ENCODE assay signal across 8 mouse cellular contexts in genomic region chr6:54485435-54485901, GRCm38 (mm10). TPM values are rescaled to one million over a fixed set of nuclear protein-coding genes. Genes with fewer than 3 reads are reported as not detected.
DNase-seq lines count a peak whose midpoint lies in the region; ATAC-seq and TF ChIP-seq lines count a peak whose summit lies in the region.

No protein-coding gene starts in this region.

- DNase-seq in kidney, adult 2 months = no peak
- DNase-seq in forebrain, embryonic 11.5 days (ENCODE audit: low spot score) = peak; percentile 66
- DNase-seq in MN1 (ENCODE audit: low spot score) = no peak
- no peak for DNase-seq in urinary bladder, postnatal 14 days (ENCODE audit: low spot score)
- DNase-seq in left cerebral cortex, adult 2 months (ENCODE audit: extremely low spot score in 1 of 2, low spot score in 2 of 2) = no peak

- H3K4me3 ChIP-seq in kidney, embryonic 15.5 days (replicated peaks) = peak overlapping the region; percentile 34
- no peak overlapping the region for H3K4me3 ChIP-seq in kidney, adult 2 months (ENCODE audit: insufficient read depth, low read depth, low read length)
- peak overlapping the region; percentile 26 for H3K4me3 ChIP-seq in forebrain, embryonic 11.5 days (ENCODE audit: low read depth, low read length)
- H3K4me3 ChIP-seq in limb, embryonic 15.5 days = peak overlapping the region; percentile 27
- peak overlapping the region; percentile 32 for H3K4me3 ChIP-seq in stomach, embryonic 16.5 days (replicated peaks; ENCODE audit: low read length)
- no peak overlapping the region for H3K4me3 ChIP-seq in left cerebral cortex, adult 2 months

- TF ChIP-seq CTCF in kidney, adult 2 months (conservative IDR thresholded peaks at IDR 0.05; ENCODE audit: insufficient read depth, insufficient read length, low read depth, low read length) = no peak
- TF ChIP-seq CTCF in left cerebral cortex, adult 2 months (IDR thresholded peaks at IDR 0.05) = no peak

- peaks cover 12% of the 10 kb centered on the region; the same call in 1 of the 2 replicates for H3K27me3 ChIP-seq in kidney, embryonic 15.5 days
- H3K27me3 ChIP-seq in kidney, adult 2 months (replicated peaks; ENCODE audit: control insufficient read depth, insufficient read depth, low read length) = no peaks in the 10 kb centered on the region
- no peaks in the 10 kb centered on the region for H3K27me3 ChIP-seq in forebrain, embryonic 11.5 days (ENCODE audit: control insufficient read depth, insufficient read depth, low read length)
- H3K27me3 ChIP-seq in limb, embryonic 15.5 days = peaks cover 43% of the 10 kb centered on the region
- H3K27me3 ChIP-seq in stomach, embryonic 16.5 days (ENCODE audit: control insufficient read depth, insufficient read depth, low read length) = no peaks in the 10 kb centered on the region

- H3K9me3 ChIP-seq in kidney, embryonic 15.5 days (replicated peaks) = no peaks in the 10 kb centered on the region
- H3K9me3 ChIP-seq in forebrain, embryonic 11.5 days (ENCODE audit: control insufficient read depth, low read length) = no peaks in the 10 kb centered on the region
- H3K9me3 ChIP-seq in limb, embryonic 15.5 days = no peaks in the 10 kb centered on the region
- no peaks in the 10 kb centered on the region for H3K9me3 ChIP-seq in stomach, embryonic 16.5 days (replicated peaks; ENCODE audit: control insufficient read depth, low read length)

- H3K36me3 ChIP-seq in kidney, embryonic 15.5 days = no peaks in the 10 kb centered on the region
- no peaks in the 10 kb centered on the region for H3K36me3 ChIP-seq in kidney, adult 2 months (ENCODE audit: control insufficient read depth, insufficient read depth, low read length)
- H3K36me3 ChIP-seq in forebrain, embryonic 11.5 days (ENCODE audit: control insufficient read depth, insufficient read depth, low read length) = no peaks in the 10 kb centered on the region
- no peaks in the 10 kb centered on the region for H3K36me3 ChIP-seq in limb, embryonic 15.5 days
- no peaks in the 10 kb centered on the region for H3K36me3 ChIP-seq in stomach, embryonic 16.5 days (ENCODE audit: control insufficient read depth, insufficient read depth, low read length)

- H3K4me2 ChIP-seq in kidney, embryonic 15.5 days = peak overlapping the region; percentile 64
- H3K4me2 ChIP-seq in forebrain, embryonic 11.5 days (ENCODE audit: low read depth, low read length, severe bottlenecking) = peak overlapping the region; percentile 67
- peak overlapping the region; percentile 48 for H3K4me2 ChIP-seq in limb, embryonic 15.5 days
- peak overlapping the region; percentile 58 for H3K4me2 ChIP-seq in stomach, embryonic 16.5 days (ENCODE audit: low read depth, low read length)

- H3K4me1 ChIP-seq in kidney, embryonic 15.5 days = peaks cover 18% of the 10 kb centered on the region
- no peaks in the 10 kb centered on the region for H3K4me1 ChIP-seq in kidney, adult 2 months (ENCODE audit: control insufficient read depth, insufficient read depth, low read length)
- peaks cover 7% of the 10 kb centered on the region; the same call in 1 of the 2 replicates for H3K4me1 ChIP-seq in forebrain, embryonic 11.5 days (replicated peaks; ENCODE audit: control insufficient read depth, insufficient read depth, low read length)
- peaks cover 13% of the 10 kb centered on the region for H3K4me1 ChIP-seq in limb, embryonic 15.5 days
- H3K4me1 ChIP-seq in stomach, embryonic 16.5 days (ENCODE audit: control insufficient read depth, insufficient read depth, low read length) = no peaks in the 10 kb centered on the region

- H3K9ac ChIP-seq in kidney, embryonic 15.5 days = 0 out of 2 replicates have a peak overlapping the region, but pooled peaks have one; percentile 17
- H3K9ac ChIP-seq in forebrain, embryonic 11.5 days (ENCODE audit: low read length) = peak overlapping the region; percentile 49
- H3K9ac ChIP-seq in limb, embryonic 15.5 days = no peak overlapping the region
- peak overlapping the region; percentile 54; the same call in 1 of the 2 replicates for H3K9ac ChIP-seq in stomach, embryonic 16.5 days (ENCODE audit: low read length)

- peak overlapping the region; percentile 54; the same call in 1 of the 2 replicates for H3K27ac ChIP-seq in kidney, embryonic 15.5 days
- no peak overlapping the region for H3K27ac ChIP-seq in kidney, adult 2 months (ENCODE audit: insufficient read depth, low read depth, low read length)
- H3K27ac ChIP-seq in forebrain, embryonic 11.5 days (ENCODE audit: low read depth, low read length) = no peak overlapping the region
- no peak overlapping the region for H3K27ac ChIP-seq in limb, embryonic 15.5 days
- no peak overlapping the region for H3K27ac ChIP-seq in stomach, embryonic 16.5 days (ENCODE audit: low read length)
- no peak overlapping the region for H3K27ac ChIP-seq in left cerebral cortex, adult 2 months

- 3% methylated on average over 17 of the region's 25 CpGs for WGBS in kidney, embryonic 15.5 days
- 17% methylated on average over 21 of the region's 25 CpGs for WGBS in kidney, adult 2 months
- 3% methylated on average over 25 of the region's 25 CpGs for WGBS in forebrain, embryonic 11.5 days
- 3% methylated on average over 24 of the region's 25 CpGs for WGBS in limb, embryonic 15.5 days
- WGBS in stomach, embryonic 16.5 days = 6% methylated on average over 23 of the region's 25 CpGs

- intact Hi-C loops in left cerebral cortex, adult 2 months (cut with DNase I) = no loop called here

- peak; percentile 63 for ATAC-seq in kidney, embryonic 15.5 days (replicated peaks; ENCODE audit: low FRiP score)
- peak; percentile 65 for ATAC-seq in forebrain, embryonic 11.5 days (replicated peaks; ENCODE audit: low FRiP score)
- peak; percentile 30; the same call in 1 of the 2 replicates for ATAC-seq in limb, embryonic 15.5 days (ENCODE audit: insufficient number of reproducible peaks, low FRiP score, low TSS enrichment, low read depth)
- 0 out of 2 replicates have a peak, but pooled peaks have one; percentile 11 for ATAC-seq in stomach, embryonic 16.5 days (ENCODE audit: insufficient read depth, low FRiP score)

- TF ChIP-seq POLR2A in kidney, adult 2 months (IDR thresholded peaks at IDR 0.05; ENCODE audit: low read depth, low read length) = no peak

RNA-seq across cellular contexts. Expression of gene Wipf3, which starts 56.1 kb away (rescaled TPM):
- polyA plus RNA-seq in kidney, embryonic 15.5 days (2015; fragmentation: Nextera tagmentation; extraction: Ambion mirVana) = 2.2 and 2.5 TPM in 2 replicates
- polyA plus RNA-seq in kidney, adult 2 months (2012; rRNA removed) = 1.5 and 1.9 TPM in 2 replicates
- polyA plus RNA-seq in forebrain, embryonic 11.5 days (2014; fragmentation: Nextera tagmentation; extraction: Ambion mirVana) = 0.96 and 1.3 TPM in 2 replicates
- polyA plus RNA-seq in limb, embryonic 15.5 days (2015; fragmentation: Nextera tagmentation; extraction: Ambion mirVana) = 1.4 and 1.5 TPM in 2 replicates
- polyA plus RNA-seq in stomach, embryonic 16.5 days (2015; fragmentation: Nextera tagmentation; extraction: Ambion mirVana) = 0.85 and 1.0 TPM in 2 replicates
- total RNA-seq in left cerebral cortex, adult 2 months (2021) = 100 to 1,000 TPM in 1 of 2 experiments, 10 to 100 TPM in 1; 92.3 to 108 TPM

Comparison
In these comparisons a context has a peak if more than half of its experiments do, and no peak if none do; other contexts are left out.
1. H3K4me3 ChIP-seq: peak in kidney, embryonic 15.5 days (single experiment), forebrain, embryonic 11.5 days (single experiment), limb, embryonic 15.5 days (single experiment) and stomach, embryonic 16.5 days (single experiment); none in kidney, adult 2 months (single experiment) and left cerebral cortex, adult 2 months (single experiment).
2. ATAC-seq: peak in every context shown above with its lines; median percentile 65 in forebrain, embryonic 11.5 days; 63 in kidney, embryonic 15.5 days; 30 in limb, embryonic 15.5 days; 11 in stomach, embryonic 16.5 days.
3. Peak in every context shown above with its lines, with median percentiles within 50 percentile points of each other: H3K4me2 ChIP-seq.